Mouse (Mus musculus): ENCODE data around the gene Rhox4g. TPM values are rescaled to one million over a fixed set of nuclear protein-coding genes. Genes with fewer than 3 reads are reported as not detected.
"Not testable (repeated sequence)": the region's sequence is repeated elsewhere in the genome, so short reads cannot be mapped to it uniquely, and the experiment has no call there.

Gene Rhox4g
- total RNA-seq (2014; rRNA removed), result not detected in 2 replicates
- not detected in 2 replicates for polyA plus RNA-seq (2015; fragmentation: Nextera tagmentation; extraction: Ambion mirVana)

GRCm38 (mm10) chrX:37651227-37651626 is at the start of gene Rhox4g:
Gene Rhox4g, minus strand, starts transcription at chrX:37651327.
- not testable (repeated sequence) for H3K9ac ChIP-seq; H3K4me2 ChIP-seq (ENCODE audit: low read depth); H3K9me3 ChIP-seq (ENCODE audit: low read length); H3K27ac ChIP-seq (ENCODE audit: low read depth, low read length); H3K27me3 ChIP-seq (ENCODE audit: insufficient read depth, low read length); ATAC-seq; DNase-seq; H3K4me3 ChIP-seq (ENCODE audit: low read depth, low read length); H3K36me3 ChIP-seq (ENCODE audit: insufficient read depth); H3K4me1 ChIP-seq (ENCODE audit: insufficient read depth)
- WGBS, result 93% methylated on average over 16 of the region's 20 CpGs

- Histone ChIP-seq H3K27ac (ENCODE audit: low read depth, low read length) (no peak overlapping the region), H3K27me3 (ENCODE audit: insufficient read depth, low read length) (no peaks in the 10 kb centered on the region), H3K36me3 (ENCODE audit: insufficient read depth) (no peaks in the 10 kb centered on the region), H3K9me3 (ENCODE audit: low read length) (no peaks in the 10 kb centered on the region), H3K4me3 (ENCODE audit: low read depth, low read length) (no peak overlapping the region), H3K9ac (no peak overlapping the region), H3K4me1 (ENCODE audit: insufficient read depth) (no peaks in the 10 kb centered on the region), H3K4me2 (ENCODE audit: low read depth) (no peak overlapping the region)
- WGBS, result 71% methylated on average over 2 of the region's 2 CpGs
- ATAC-seq, result no peak
- DNase-seq, result no peak
- no peak for TF ChIP-seq CTCF (IDR thresholded peaks at IDR 0.05; ENCODE audit: low read depth)
These were observed 41.1 kb upstream of the Rhox4g start for GRCm38 (mm10) chrX:37692261-37692660.

GRCm38 (mm10) chrX:37683031-37683715 is 32.0 kb upstream of the Rhox4g start:
- H3K4me3 ChIP-seq (ENCODE audit: low read depth, low read length), result no peak overlapping the region
- ATAC-seq, result no peak
- TF ChIP-seq CTCF (IDR thresholded peaks at IDR 0.05; ENCODE audit: low read depth), result no peak
- no peaks in the 10 kb centered on the region for H3K4me1 ChIP-seq (ENCODE audit: insufficient read depth)
- no peak overlapping the region for H3K9ac ChIP-seq
- no peak overlapping the region for H3K4me2 ChIP-seq (ENCODE audit: low read depth)
- H3K9me3 ChIP-seq (ENCODE audit: low read length), result no peaks in the 10 kb centered on the region
- DNase-seq, result no peak
- H3K36me3 ChIP-seq (ENCODE audit: insufficient read depth), result no peaks in the 10 kb centered on the region
- WGBS, result 86% methylated on average over 24 of the region's 24 CpGs
- H3K27me3 ChIP-seq (ENCODE audit: insufficient read depth, low read length), result no peaks in the 10 kb centered on the region
- no peak overlapping the region for H3K27ac ChIP-seq (ENCODE audit: low read depth, low read length)

- H3K9ac ChIP-seq; H3K4me3 ChIP-seq (ENCODE audit: low read depth, low read length); H3K27ac ChIP-seq (ENCODE audit: low read depth, low read length); H3K27me3 ChIP-seq (ENCODE audit: insufficient read depth, low read length); H3K9me3 ChIP-seq (ENCODE audit: low read length); ATAC-seq; H3K4me1 ChIP-seq (ENCODE audit: insufficient read depth); DNase-seq; H3K4me2 ChIP-seq (ENCODE audit: low read depth); H3K36me3 ChIP-seq (ENCODE audit: insufficient read depth): not testable (repeated sequence)
- WGBS, result 86% methylated on average over 8 of the region's 8 CpGs
These were observed 22.1 kb upstream of the Rhox4g start, which contains the start of gene Rhox2h for GRCm38 (mm10) chrX:37673177-37673576. Gene Rhox2h, minus strand, starts transcription at chrX:37673277.

GRCm38 (mm10) chrX:37668664-37669063 is 17.5 kb upstream of the Rhox4g start, which contains the start of gene Rhox3h:
Gene Rhox3h, minus strand, starts transcription at chrX:37668764.
- not testable (repeated sequence) for DNase-seq; H3K4me2 ChIP-seq (ENCODE audit: low read depth); H3K4me3 ChIP-seq (ENCODE audit: low read depth, low read length); H3K27me3 ChIP-seq (ENCODE audit: insufficient read depth, low read length); ATAC-seq; H3K9ac ChIP-seq; H3K36me3 ChIP-seq (ENCODE audit: insufficient read depth); H3K4me1 ChIP-seq (ENCODE audit: insufficient read depth); H3K27ac ChIP-seq (ENCODE audit: low read depth, low read length); H3K9me3 ChIP-seq (ENCODE audit: low read length)
- 89% methylated on average over 1 of the region's 3 CpGs for WGBS

- H3K4me1 ChIP-seq (ENCODE audit: insufficient read depth); H3K27me3 ChIP-seq (ENCODE audit: insufficient read depth, low read length); H3K4me3 ChIP-seq (ENCODE audit: low read depth, low read length); H3K9me3 ChIP-seq (ENCODE audit: low read length); DNase-seq; H3K36me3 ChIP-seq (ENCODE audit: insufficient read depth); H3K27ac ChIP-seq (ENCODE audit: low read depth, low read length); H3K9ac ChIP-seq; ATAC-seq; H3K4me2 ChIP-seq (ENCODE audit: low read depth): not testable (repeated sequence)
- 90% methylated on average over 6 of the region's 6 CpGs for WGBS
These were observed 7.8 kb downstream of the Rhox4g start, which contains the start of gene Rhox2g for GRCm38 (mm10) chrX:37643370-37643769. Gene Rhox2g, minus strand, starts transcription at chrX:37643470.

- H3K9ac ChIP-seq; H3K4me1 ChIP-seq (ENCODE audit: insufficient read depth); H3K36me3 ChIP-seq (ENCODE audit: insufficient read depth); H3K27me3 ChIP-seq (ENCODE audit: insufficient read depth, low read length); H3K27ac ChIP-seq (ENCODE audit: low read depth, low read length); H3K4me2 ChIP-seq (ENCODE audit: low read depth); ATAC-seq; H3K9me3 ChIP-seq (ENCODE audit: low read length); H3K4me3 ChIP-seq (ENCODE audit: low read depth, low read length); DNase-seq: not testable (repeated sequence)
- WGBS, result 97% methylated on average over 2 of the region's 2 CpGs
These were observed 22.6 kb downstream of the Rhox4g start, which contains the start of gene Rhox3g for GRCm38 (mm10) chrX:37628512-37628911. Gene Rhox3g, minus strand, starts transcription at chrX:37628612.

- H3K27me3 ChIP-seq (ENCODE audit: insufficient read depth, low read length); H3K36me3 ChIP-seq (ENCODE audit: insufficient read depth); H3K9me3 ChIP-seq (ENCODE audit: low read length); H3K27ac ChIP-seq (ENCODE audit: low read depth, low read length); H3K9ac ChIP-seq; ATAC-seq; DNase-seq; H3K4me2 ChIP-seq (ENCODE audit: low read depth); H3K4me1 ChIP-seq (ENCODE audit: insufficient read depth); H3K4me3 ChIP-seq (ENCODE audit: low read depth, low read length): not testable (repeated sequence)
- WGBS, result 95% methylated on average over 15 of the region's 19 CpGs
These were observed 43.5 kb downstream of the Rhox4g start, which contains the start of gene Rhox4f for GRCm38 (mm10) chrX:37607604-37608003. Gene Rhox4f, minus strand, starts transcription at chrX:37607704.

All from forebrain, postnatal 0 days (tissue).